Mouse (Mus musculus) urinary bladder, postnatal 25 days (tissue): ENCODE results near the gene Stx18.

Experiments
- DNase-seq: peaks from one replicate; pipeline ENCODE4 v3.0.0; 2022; ENCODE audit warnings: low spot score

The Stx18 gene

DNA sequence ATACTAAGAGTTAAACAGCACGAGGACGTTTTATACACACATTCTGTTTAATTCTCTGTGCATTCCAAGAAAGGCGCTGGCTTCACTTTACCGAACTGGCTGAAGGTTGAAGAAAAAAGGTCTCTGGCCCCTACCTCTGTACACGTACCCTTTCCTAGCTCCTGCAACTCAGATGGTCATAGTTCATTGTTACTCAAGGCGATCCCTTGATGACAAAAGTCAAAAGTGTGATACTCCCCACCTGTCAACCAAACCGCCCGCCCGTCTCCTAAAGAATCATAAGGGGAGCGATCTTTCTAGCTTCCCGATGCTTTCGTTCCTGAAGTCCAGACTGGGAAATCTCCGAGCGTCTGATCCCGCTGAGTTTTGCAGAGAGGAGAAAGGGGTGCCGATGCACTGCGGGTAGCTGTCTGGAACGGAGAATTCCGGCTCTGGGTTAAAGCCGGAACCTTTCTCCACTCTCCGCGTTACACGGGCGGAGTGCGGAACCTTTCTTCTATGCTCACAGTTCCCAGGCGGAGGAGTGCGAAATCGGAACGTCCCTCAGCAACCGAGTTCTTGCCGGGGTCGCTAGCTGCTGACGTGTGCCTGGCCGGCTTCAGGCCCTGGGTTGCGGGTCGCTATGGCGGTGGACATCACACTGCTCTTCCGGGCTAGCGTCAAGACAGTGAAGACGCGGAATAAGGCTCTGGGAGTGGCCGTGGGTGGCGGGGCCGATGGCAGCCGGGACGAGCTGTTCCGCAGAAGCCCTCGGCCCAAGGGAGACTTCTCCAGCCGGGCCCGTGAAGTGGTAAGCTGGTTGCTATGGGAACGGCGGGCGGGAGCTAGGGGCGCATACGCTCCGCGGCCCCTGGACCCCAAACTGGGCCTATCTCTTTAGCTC lies at the start of gene Stx18:
Stx18 (plus strand) TSS at position 33 of the 883 bp plus-strand sequence.
- DNase-seq, result peak; percentile 81

DNA sequence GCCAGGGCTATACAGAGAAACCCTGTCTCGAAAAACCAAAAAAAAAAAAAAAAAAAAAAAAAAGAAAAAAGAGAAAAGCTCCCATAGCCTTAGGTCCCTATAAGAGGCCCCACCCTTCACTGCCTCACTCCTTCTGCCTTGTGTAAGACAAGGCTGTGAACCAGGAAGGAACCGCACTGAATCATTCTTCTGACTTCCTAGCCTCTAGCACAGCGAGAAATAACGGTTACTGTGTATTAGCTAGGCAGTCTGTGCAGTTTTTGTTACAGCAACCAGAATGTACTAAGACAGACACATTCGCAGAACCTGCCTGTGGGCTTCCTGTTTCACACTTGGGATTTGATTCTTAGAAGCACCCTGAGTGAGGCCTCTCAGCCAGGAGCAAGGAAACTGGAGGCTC lies 46.2 kb upstream of the Stx18 start:
- DNase-seq, result no peak

DNA sequence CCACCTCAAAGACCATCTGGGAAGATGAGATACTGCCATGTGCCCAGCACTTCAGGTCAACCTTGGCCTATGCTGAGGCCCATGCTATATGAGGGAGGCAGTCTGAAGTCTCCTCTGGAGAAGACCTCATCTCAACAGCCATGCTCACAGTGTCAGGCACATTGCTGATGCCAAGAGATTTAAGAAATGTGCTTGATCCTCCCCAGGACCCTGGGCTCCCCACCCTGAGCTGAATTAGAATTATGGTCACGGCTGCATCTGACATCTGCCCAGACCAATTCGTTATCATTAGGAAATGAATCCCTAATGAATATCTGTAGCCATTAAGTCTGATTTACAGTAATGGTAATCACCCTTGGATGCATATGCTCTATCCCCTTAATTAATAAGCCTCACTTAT lies 39.7 kb upstream of the Stx18 start:
- DNase-seq, result no peak

DNA sequence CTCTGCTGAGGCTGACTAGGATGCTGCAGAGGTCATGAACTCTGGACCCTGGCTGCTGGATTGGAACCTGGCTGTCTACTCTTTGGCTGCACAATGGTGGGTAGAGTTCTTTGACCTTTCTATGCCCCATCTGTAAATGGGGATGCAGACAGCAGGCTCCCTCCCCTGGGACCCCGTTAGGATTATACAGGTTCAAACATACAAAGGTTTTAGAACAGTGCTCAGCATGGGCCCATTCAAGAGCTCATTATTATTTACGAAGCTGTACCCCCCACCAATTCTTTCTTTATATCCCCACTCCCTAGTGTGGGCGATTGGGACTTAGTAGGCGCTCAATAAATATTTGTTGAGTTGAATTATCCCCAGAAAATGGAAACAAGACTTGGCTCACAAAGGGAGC lies 36.0 kb upstream of the Stx18 start:
- no peak for DNase-seq

DNA sequence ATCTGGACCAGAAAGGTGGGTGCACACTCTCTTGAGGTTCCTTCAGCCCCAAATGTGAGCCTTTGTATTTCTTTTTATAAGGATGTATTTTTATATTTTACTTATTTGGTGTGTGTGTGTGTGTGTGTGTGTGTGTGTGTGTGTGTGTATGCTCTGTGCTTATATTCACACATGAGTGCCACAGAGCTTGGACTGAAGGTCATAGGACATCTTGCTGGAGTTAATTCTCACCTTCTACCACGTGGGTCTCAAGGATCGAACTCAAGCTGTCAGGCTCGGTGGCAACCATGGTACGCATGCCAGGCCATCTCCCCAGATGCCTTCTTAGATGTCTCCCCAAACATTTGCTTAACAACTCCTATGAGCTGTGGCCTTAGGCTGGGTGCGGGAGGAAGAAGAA lies 33.8 kb upstream of the Stx18 start:
- no peak for DNase-seq

DNA sequence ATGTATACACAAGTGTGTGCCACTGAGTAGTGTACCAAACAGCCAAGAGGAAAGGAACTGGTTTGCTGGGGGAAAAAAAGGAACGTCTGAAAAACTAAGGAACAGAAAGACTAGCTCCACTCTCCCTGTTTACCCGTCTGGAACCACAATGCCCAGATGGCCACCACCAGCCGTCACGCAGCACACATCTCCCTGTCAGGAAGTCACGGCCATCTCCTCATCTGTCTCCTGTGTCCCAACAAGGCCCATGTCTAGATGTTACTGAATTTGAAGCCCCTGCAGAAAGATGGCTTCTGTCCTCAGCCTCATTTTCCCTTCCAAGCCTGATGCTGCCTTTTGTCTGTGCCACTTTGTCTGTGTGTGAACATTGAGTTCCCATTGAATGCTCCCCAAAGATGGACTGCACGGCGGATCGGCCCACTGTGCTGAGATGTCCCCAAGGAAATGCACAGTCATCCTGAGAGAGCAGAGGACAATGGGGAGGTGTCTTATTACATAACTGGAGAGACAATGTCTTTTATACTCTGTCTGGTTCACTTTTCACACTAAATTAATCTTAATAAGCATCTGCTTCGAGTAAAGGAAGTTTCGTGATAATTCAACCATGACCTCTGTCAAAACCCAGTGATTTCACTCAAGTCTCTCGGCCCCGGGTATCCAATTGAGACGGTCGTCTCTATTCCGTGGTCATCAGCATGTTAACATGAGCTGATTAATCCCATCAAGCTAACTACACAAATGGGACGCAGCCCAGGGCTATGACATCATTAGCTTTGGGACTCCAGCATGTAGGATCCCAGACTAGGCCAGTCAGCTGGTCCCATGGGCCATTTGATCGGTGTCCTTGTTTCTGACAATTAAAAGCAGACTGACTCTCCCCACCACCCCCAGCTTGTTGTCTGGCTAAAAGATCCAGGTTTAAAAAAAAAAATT lies 31.9 kb upstream of the Stx18 start:
- DNase-seq, result no peak

DNA sequence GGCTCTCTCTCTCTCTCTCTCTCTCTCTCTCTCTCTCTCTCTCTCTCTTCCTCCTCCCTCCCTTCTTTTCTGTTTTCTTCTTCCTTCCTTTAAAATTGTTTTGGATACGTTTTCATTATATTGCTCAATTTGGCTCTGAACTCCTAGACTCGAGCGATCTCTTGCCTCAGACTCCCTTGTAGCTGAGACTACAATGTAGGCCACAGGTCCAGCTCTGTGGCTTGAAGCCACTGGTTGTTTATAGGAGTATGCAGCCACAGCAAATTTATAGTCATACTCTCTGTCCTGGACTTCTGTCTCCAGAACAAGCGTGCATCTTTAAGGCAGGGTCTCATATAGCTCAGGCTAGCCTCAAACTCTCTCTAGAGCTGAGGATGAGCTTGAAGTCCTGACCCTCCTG lies 29.5 kb upstream of the Stx18 start:
- DNase-seq, result no peak

DNA sequence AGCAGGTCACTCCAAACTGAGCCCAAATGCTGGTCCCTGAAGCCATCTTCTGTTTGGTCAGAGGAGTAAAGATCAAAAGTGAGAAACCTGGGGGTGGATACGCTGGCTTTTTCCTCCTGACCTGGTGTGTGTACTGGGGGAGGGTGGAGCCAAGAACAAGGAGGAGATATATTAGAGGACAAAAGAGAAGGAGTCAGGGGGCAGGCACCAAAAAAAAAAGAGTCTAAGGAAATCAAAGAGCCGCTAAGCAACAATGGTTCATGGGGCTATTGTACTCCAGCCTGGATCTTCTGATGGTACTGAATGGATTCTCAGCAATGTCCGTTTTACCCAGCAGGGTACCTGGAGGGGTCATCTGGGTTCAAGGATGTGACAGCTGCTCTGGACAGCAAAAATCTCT lies 23.6 kb upstream of the Stx18 start:
- DNase-seq, result no peak

DNA sequence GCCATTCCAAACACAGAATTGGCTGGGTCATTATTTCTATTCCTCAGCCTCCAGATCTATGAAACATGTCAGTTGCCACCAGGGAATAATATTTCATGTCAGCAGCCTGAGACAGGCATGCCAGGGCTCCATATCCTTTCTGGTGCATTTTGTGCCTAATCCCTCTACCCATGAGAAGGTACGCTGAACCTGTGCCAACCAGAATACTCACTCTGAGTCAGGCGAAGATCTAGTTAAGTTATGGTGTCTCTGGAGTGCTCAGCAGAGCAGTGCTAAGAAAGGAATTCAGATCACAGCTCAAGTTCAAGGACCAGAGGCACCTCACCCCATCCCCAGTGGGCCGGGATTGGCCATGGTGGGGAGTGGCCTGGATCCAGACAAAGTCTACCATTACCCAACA lies 21.6 kb upstream of the Stx18 start:
- DNase-seq, result no peak

DNA sequence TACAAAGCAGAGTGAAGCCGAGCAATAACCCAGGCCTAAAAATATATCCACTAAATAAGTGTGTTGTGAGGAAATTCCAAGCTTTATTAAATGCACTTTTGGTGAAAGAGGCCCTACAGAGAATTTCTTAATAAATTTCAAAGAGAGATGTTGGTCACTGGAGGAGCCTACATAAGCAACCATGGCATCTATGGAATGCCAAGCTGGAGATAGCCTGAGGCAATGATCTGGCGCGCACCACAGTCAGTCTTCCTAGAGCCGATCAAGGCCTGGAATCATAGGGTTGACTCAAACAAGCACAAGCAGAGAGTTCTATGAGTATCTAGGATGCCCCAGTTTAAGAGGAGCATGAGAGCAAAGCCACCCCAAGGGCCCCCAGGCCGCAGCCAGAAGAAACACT lies 10.9 kb upstream of the Stx18 start:
- no peak for DNase-seq

DNA sequence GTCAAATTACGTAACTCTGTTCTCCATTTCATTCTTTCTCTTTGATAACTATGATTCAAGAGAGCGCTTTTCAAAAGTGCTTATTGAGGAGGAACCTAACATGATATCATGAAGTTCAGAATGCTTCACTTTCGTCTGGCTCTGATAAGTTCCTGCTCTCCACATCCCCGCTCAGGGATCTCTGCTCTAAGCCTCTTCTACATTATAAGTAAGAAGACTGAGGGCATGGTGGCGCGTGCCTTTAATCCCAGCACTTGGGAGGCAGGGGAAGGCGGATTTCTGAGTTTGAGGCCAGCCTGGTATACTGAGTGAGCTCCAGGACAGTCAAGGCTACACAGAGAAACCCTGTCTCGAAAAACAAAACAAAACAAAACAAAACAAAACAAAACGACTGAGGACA lies 268 bp upstream of the Stx18 start:
- DNase-seq, result no peak

DNA sequence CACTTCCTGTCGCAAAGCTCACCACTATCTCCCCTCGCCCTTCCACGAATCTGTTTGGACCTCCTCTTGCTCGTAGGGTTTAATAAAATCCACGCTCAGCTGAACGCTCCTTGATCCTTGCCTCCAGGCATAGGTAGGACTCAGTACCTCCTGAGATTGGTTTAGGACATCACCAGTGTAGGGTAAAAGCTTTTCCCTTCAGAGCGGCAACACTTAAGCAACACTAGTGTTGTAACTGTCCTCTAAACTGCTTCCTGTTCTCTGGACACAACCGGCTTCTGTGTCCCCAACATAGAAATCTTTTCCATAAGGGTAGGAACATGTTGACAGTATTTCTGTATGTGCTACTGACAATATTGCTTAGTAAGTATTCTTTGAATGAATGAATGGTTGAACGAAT lies 1.3 kb downstream of the Stx18 start:
- DNase-seq, result no peak

DNA sequence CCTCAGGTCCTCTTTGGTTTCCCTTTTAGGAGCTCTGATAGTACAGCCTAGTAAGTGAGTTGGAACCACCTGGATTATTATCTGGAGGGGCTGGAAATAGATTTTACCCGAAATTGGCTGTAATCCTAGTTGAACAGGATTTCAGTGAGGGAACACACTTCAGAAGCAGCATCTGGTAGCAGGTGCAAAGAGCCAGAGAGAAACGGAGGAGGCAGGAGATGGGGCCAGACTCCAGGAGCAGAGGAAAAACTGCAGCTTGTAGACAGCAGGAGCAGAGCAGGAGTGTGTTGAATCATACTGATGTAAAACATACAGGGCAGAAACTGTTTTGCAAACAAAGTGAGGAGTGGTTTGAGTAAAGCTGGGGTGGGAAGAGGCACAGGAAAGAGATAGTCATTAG lies 6.4 kb downstream of the Stx18 start:
- no peak for DNase-seq

DNA sequence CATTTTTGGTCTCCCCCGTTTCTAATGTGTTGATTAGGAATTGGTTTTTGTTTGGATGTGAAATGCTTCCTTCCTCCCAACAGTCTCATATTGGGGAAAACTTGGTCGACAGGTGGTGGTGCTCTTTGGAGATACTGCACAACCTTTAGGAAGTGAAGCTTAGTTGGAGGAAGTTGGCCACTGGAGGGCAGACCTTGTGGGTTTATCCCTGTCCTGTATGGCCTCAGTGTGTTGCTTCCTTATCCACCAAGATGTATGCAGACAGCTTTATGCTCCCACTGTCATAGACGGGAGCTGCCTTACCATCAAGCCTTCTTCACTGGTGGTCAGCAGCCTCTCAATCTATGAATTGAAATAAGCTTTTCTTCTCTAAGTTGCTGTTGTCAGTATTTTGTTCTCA lies 9.6 kb downstream of the Stx18 start:
- DNase-seq, result no peak

DNA sequence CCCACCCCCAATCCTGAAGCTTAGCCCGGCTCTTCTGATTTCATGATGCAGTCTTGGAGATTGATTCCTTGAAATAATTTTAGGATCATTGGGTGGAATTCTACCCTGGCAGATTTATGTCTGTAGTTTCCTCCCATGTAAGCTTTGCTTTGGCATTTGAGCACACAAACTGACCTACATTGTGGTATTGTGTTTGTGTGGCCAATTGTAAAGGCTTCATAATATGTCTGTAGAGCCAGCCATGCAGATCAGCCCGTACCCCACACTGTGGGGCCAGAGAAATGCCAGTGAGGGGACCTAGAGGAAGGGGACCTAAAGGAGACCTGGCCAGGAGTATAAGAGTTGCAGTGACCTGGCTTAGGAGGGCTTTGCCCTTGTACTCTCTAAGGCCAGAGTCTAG lies 22.5 kb downstream of the Stx18 start:
- DNase-seq, result no peak

DNA sequence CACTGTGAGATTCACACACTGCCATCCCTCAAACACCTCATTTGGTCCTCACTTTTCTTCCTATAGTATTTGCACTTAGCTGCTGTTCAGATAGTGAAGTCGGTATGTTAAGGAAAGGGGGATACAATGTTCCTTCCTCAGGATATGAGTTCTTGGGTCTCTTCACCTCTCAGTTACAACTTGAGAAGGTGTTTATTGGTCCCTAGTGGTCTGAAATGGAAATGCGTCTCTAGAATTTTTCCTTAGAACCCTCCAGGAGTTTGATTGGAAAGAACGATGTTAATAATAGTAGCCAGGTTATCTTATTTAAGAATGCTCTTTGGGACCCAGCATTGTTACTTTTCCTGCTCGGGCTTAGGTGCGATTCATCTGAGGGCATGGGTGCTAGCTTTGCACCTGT lies 24.2 kb downstream of the Stx18 start:
- no peak for DNase-seq

DNA sequence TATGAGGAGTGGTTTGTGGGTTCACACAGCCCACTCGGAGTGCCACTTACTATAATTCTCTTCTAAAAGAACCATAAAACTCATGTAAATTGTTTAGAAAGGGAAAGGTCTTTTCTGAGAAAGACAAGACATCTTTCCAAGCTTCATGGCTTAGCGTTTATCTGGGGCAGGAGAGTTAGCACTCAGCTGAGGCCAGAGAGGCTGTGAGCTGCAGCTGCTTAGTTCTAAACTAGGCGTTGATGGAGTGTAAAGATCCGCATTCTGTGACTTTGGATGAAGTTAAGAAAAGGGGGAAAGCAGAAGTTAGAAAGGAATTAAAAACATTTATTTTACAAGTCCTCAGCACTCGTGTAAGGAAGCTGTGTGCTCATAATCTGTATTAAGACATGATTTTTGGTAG lies 24.8 kb downstream of the Stx18 start:
- DNase-seq, result no peak

DNA sequence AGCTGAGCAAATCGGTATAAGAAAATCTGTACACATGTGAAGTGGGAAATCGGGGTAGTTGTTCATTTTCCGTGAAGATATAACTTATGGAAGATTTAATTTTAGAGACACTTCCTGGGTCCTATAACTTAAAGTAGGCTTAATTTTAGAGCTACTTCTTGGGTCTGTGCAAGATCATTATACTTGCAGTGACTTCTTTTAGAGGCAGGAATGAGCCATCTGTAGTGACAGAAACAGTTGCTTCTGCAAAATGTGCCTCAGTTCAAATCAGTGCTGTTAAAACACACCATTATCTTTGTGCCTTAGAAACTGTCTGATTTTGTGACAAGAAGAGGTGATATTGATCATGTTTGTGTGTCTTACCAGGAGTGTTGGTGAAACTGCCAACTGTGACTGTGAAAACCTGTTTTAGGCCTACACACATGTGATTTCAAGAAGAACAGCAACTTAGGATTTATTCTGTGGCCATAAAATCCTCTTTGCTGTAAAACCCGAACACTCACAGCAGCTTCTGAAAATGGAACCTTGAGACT lies 25.6 kb downstream of the Stx18 start:
- no peak for DNase-seq

DNA sequence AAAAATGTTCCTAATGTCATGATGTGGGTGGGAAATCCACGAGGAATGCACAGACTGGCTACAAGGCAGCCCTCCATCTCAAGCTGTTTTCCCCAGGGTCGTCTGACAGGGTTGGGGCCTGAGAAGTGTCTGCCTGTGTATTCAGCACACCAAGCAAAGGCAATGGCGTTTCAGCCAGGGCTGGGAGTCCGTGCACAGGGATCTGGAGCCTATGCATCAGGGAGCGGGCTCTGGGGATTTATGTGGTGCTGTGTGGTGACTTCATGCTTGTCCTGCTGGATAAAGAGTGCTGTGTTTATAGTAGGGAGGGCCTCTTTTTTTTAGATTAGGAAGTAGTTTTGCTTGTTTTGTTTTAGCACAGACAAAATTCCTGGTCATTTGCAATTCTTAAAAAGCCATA lies 26.2 kb downstream of the Stx18 start:
- DNase-seq, result no peak

DNA sequence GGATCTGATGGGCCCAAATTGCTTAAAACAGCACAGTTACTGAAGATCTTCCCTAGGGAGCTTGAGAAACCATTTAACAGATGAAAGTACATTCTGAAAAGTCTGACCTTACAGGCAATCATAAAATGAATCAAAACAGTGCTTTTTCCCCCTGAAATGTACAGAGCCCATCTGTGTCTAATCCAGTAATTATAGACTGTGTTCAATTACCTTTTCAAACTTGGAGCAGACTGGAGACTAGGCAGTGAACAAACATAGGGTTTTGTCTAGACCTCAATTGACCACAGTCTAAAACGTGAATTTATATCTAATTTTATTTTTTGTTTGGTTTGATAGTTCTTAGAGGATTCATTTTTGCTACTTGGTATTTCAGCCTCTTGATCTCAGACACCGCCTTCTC lies 26.9 kb downstream of the Stx18 start:
- no peak for DNase-seq

DNA sequence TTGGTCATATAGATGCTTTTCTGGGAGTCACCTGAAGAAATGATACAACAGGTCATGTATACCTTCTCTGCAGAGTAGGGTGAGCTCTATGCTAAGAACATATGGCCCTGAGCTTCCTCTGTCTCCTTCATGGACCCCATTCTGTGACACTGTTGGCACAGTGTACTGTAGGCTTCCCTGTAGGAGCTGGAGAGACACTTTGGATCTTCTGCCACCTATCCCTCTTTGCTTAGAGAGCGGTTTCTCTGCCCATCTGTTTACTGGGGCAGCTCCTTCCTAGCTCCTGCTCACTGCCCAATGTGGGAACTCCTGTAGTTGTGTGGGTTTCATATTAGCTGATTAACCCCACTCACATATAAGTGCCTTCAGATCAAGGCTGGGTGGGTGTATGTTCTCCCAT lies 28.1 kb downstream of the Stx18 start:
- DNase-seq, result no peak

DNA sequence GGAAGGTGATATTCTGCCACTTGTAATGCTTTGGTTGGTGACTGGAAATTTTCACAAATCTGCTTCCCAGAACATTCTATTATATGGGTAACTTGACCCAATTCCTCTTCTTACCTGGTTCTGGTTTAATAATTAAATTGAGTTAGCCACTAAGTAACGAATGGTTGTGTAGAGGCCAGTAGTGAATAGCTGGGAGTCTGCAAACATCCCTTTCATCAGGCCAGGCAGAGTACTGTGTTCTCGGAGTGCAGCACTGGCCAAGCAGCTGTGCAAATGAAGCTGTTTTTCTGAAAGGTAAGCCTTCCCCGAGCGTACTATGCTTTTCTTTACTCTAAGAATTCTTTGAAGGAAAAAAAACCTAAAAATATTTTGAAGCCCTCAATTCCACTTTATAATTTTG lies 37.8 kb downstream of the Stx18 start:
- no peak for DNase-seq

DNA sequence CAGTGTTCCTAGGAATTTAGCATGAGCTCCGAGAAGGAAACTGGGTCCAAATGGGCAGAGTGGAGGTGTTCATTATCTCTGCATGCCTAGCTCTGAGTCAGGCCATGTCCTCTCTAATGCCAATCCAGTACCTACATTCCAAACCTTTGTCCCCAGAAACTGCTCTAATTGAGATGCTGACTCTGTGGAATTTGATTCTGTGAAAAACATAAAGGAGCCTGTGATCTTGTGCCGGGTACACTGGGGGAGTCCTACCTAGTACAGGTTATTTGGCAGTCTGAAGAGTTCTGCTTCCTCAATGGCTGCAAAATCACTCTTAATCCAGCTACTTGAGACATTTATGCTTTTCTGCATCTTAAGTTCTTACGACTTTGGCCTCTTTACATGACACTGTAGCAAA lies 40.0 kb downstream of the Stx18 start:
- DNase-seq, result no peak
